Mouse (Mus musculus) heart, embryonic 14.5 days (tissue): ENCODE data around the gene Kmo. TPM values are rescaled to one million over a fixed set of nuclear protein-coding genes. Genes with fewer than 3 reads are reported as not detected.

Experiments
- ATAC-seq: fragments of 200-750 bp; cut with Nextera tagmentation; 2 replicates; pipeline ENCODE4 v1.8.0; 2017; ENCODE audit warnings: low read depth, moderate TSS enrichment; ENCODE audit not compliant: insufficient number of reproducible peaks, insufficient read depth, low FRiP score
- H3K27ac ChIP-seq, 2 experiments: fragments of 200-500 bp in 1 of 2; fragments of 300-500 bp in 1 of 2; sonication (generic) in 1 of 2; replicated peaks in 1 of 2; 2 replicates each; pipeline ENCODE4 v1.5.1; 2012 to 2014; ENCODE audit warnings: low read depth in 2 of 2, low read length in 2 of 2, control low read depth in 1 of 2, mild to moderate bottlenecking in 1 of 2, mixed read lengths in 1 of 2; ENCODE audit not compliant: control insufficient read depth in 1 of 2, insufficient read depth in 1 of 2
- H3K27me3 ChIP-seq: fragments of 300-500 bp; sonication (generic); 2 replicates; pipeline ENCODE4 v1.6.1; 2014; ENCODE audit warnings: mild to moderate bottlenecking, low read length, control low read depth; ENCODE audit not compliant: control insufficient read depth, insufficient read depth
- H3K36me3 ChIP-seq: fragments of 300-500 bp; sonication (generic); 2 replicates; pipeline ENCODE4 v1.6.1; 2014; ENCODE audit warnings: mild to moderate bottlenecking, control low read depth, low read length, mixed read lengths; ENCODE audit not compliant: control insufficient read depth, insufficient read depth
- H3K4me1 ChIP-seq, 2 experiments: fragments of 200-500 bp in 1 of 2; fragments of 300-500 bp in 1 of 2; sonication (generic) in 1 of 2; 2 replicates each; pipeline ENCODE4 v1.6.1; 2012 to 2014; ENCODE audit warnings: low read length in 2 of 2, control low read depth in 1 of 2, mixed read lengths in 1 of 2; ENCODE audit not compliant: control insufficient read depth in 2 of 2, insufficient read depth in 2 of 2
- H3K4me2 ChIP-seq: fragments of 300-500 bp; sonication (generic); 2 replicates; pipeline ENCODE4 v1.6.1; 2014; ENCODE audit warnings: mild to moderate bottlenecking, low read length
- H3K4me3 ChIP-seq, 2 experiments: fragments of 200-500 bp in 1 of 2; fragments of 300-500 bp in 1 of 2; sonication (generic) in 1 of 2; 2 replicates each; pipeline ENCODE4 v1.5.1; 2012 to 2014; ENCODE audit warnings: low read length in 2 of 2, mild to moderate bottlenecking in 2 of 2, control low read depth in 1 of 2, low read depth in 1 of 2, moderate library complexity in 1 of 2; ENCODE audit not compliant: control insufficient read depth in 1 of 2, insufficient read depth in 1 of 2
- H3K9ac ChIP-seq: fragments of 300-500 bp; sonication (generic); 2 replicates; pipeline ENCODE4 v1.6.1; 2014; ENCODE audit warnings: mild to moderate bottlenecking, low read length
- H3K9me3 ChIP-seq: fragments of 300-500 bp; sonication (generic); 2 replicates; pipeline ENCODE4 v1.6.1; 2016; ENCODE audit warnings: low read length, control low read depth; ENCODE audit not compliant: control insufficient read depth
- WGBS: fragments of 180-500 bp; shearing (Covaris S2); extraction: QIAGEN DNeasy Blood & Tissue Kit; methylation state at CpG from one replicate; pipeline ENCODE4 v1.1.7; 2014; 5-methylcytosine and 5-hydroxymethylcytosine counted together
- polyA plus RNA-seq: library from polyadenylated mRNA; unstranded; fragments of >200 nt; fragmentation: Nextera tagmentation; extraction: Ambion mirVana; gene quantifications from 2 replicates; pipeline ENCODE4 v1.2.1, GENCODE M21; 2014

Gene Kmo
- polyA plus RNA-seq, 1 experiment from 2014 or later, result 0.36 TPM

- H3K9ac ChIP-seq, result no peak overlapping the region
- H3K4me3 ChIP-seq, result no peak overlapping the region
- H3K27ac ChIP-seq, result no peak overlapping the region
- H3K4me2 ChIP-seq, result no peak overlapping the region
- peaks cover 2 to 8% of the 10 kb centered on the region in 2 experiments; a peak in 1 of 4 replicates for H3K4me1 ChIP-seq
- H3K27me3 ChIP-seq, result no peaks in the 10 kb centered on the region
- H3K9me3 ChIP-seq, result no peaks in the 10 kb centered on the region
- 47% methylated on average over 3 of the region's 3 CpGs for WGBS
- no peaks in the 10 kb centered on the region for H3K36me3 ChIP-seq
- no peak for ATAC-seq
These were observed 79.2 kb downstream of the Kmo start for GRCm38 (mm10) chr1:175699375-175699774.

- H3K36me3 ChIP-seq, result no peaks in the 10 kb centered on the region
- no peak for ATAC-seq
- no peak overlapping the region for H3K27ac ChIP-seq
- no peaks in the 10 kb centered on the region for H3K9me3 ChIP-seq
- WGBS, result 31% methylated on average over 4 of the region's 4 CpGs
- no peak overlapping the region for H3K4me3 ChIP-seq
- H3K27me3 ChIP-seq, result no peaks in the 10 kb centered on the region
- no peak overlapping the region for H3K4me2 ChIP-seq
- peaks cover 2 to 7% of the 10 kb centered on the region in 2 experiments; a peak in 1 of 4 replicates for H3K4me1 ChIP-seq
- no peak overlapping the region for H3K9ac ChIP-seq
These were observed 79.6 kb downstream of the Kmo start for GRCm38 (mm10) chr1:175699796-175700195.

- H3K4me3 ChIP-seq, result no peak overlapping the region
- H3K36me3 ChIP-seq, result no peaks in the 10 kb centered on the region
- H3K27me3 ChIP-seq, result no peaks in the 10 kb centered on the region
- no peak overlapping the region for H3K27ac ChIP-seq
- no peak overlapping the region for H3K4me2 ChIP-seq
- no peak overlapping the region for H3K9ac ChIP-seq
- no peaks in the 10 kb centered on the region for H3K9me3 ChIP-seq
- peaks cover 2 to 7% of the 10 kb centered on the region in 2 experiments; a peak in 1 of 4 replicates for H3K4me1 ChIP-seq
- no peak for ATAC-seq
- 57% methylated on average over 4 of the region's 4 CpGs for WGBS
These were observed 81.0 kb downstream of the Kmo start for GRCm38 (mm10) chr1:175701145-175701544.

- ATAC-seq, result no peak
These were observed 87.4 kb downstream of the Kmo start for GRCm38 (mm10) chr1:175707599-175707998.

GRCm38 (mm10) chr1:175708013-175708412, 87.8 kb downstream of the Kmo start:
- ATAC-seq, result no peak
- H3K27ac ChIP-seq, result no peak overlapping the region
- no peaks in the 10 kb centered on the region for H3K9me3 ChIP-seq
- H3K4me1 ChIP-seq, result peaks cover 0 to 6% of the 10 kb centered on the region in 2 experiments; a peak in 3 of 4 replicates
- no peak overlapping the region for H3K4me3 ChIP-seq
- no peak overlapping the region for H3K9ac ChIP-seq
- H3K27me3 ChIP-seq, result no peaks in the 10 kb centered on the region
- H3K36me3 ChIP-seq, result no peaks in the 10 kb centered on the region
- no peak overlapping the region for H3K4me2 ChIP-seq

More at GRCm38 (mm10) chr1:175707599-175707998, 87.4 kb downstream of the Kmo start:
- no peaks in the 10 kb centered on the region for H3K36me3 ChIP-seq
- H3K27me3 ChIP-seq, result no peaks in the 10 kb centered on the region
- H3K9ac ChIP-seq, result no peak overlapping the region
- H3K4me2 ChIP-seq, result no peak overlapping the region
- H3K9me3 ChIP-seq, result no peaks in the 10 kb centered on the region
- WGBS, result 74% methylated on average over 5 of the region's 5 CpGs
- peaks cover 0 to 5% of the 10 kb centered on the region in 2 experiments; a peak in 3 of 4 replicates for H3K4me1 ChIP-seq
- no peak overlapping the region for H3K4me3 ChIP-seq
- H3K27ac ChIP-seq, result no peak overlapping the region

Other genes starting within 250 kb of the Kmo start
- gene Rgs7, start 127.9 kb upstream of the Kmo start, polyA plus RNA-seq, result 0.55 and 0.82 TPM in 2 replicates
- gene Fh1, start 5.3 kb downstream of the Kmo start, polyA plus RNA-seq, result 306 and 312 TPM in 2 replicates
- gene Opn3, start 72.4 kb downstream of the Kmo start, polyA plus RNA-seq, result 13.4 and 15.6 TPM in 2 replicates
- 6.9 TPM in 2 replicates for gene Chml, start 72.5 kb downstream of the Kmo start, polyA plus RNA-seq
- not detected in 2 replicates for gene Wdr64, start 78.2 kb downstream of the Kmo start, polyA plus RNA-seq